Mouse (Mus musculus) stomach, postnatal 0 days (tissue): Measurements from ENCODE around the gene Usp46. TPM values are rescaled to one million over a fixed set of nuclear protein-coding genes. Genes with fewer than 3 reads are reported as not detected.

Experiments
- ATAC-seq: fragments of 200-750 bp; cut with Nextera tagmentation; 2 replicates; pipeline ENCODE4 v1.8.0; 2017; ENCODE audit not compliant: low FRiP score, low TSS enrichment
- DNase-seq: peaks from one replicate; pipeline ENCODE4 v3.0.0-alpha.2; 2016; ENCODE audit warnings: low spot score
- H3K27ac ChIP-seq: fragments of 300-500 bp; sonication (generic); replicated peaks from 2 replicates; pipeline ENCODE4 v1.5.1; 2014; ENCODE audit warnings: mild to moderate bottlenecking, control low read depth
- H3K27me3 ChIP-seq: fragments of 300-500 bp; sonication (generic); 2 replicates; pipeline ENCODE4 v1.6.1; 2014; ENCODE audit warnings: low read length; ENCODE audit not compliant: control insufficient read depth, insufficient read depth
- H3K36me3 ChIP-seq: fragments of 300-500 bp; sonication (generic); 2 replicates; pipeline ENCODE4 v1.6.1; 2014; ENCODE audit warnings: low read length, mixed read lengths; ENCODE audit not compliant: control insufficient read depth, insufficient read depth
- H3K4me1 ChIP-seq: fragments of 300-500 bp; sonication (generic); replicated peaks from 2 replicates; pipeline ENCODE4 v1.6.1; 2014; ENCODE audit warnings: antibody characterized with exemption; ENCODE audit not compliant: control insufficient read depth, insufficient read depth
- H3K4me2 ChIP-seq: fragments of 300-500 bp; sonication (generic); replicated peaks from 2 replicates; pipeline ENCODE4 v1.6.1; 2014; ENCODE audit warnings: low read depth, mild to moderate bottlenecking, control low read depth, moderate library complexity
- H3K4me3 ChIP-seq: fragments of 300-500 bp; sonication (generic); 2 replicates; pipeline ENCODE4 v1.5.1; 2014; ENCODE audit warnings: low read depth, low read length, control low read depth
- H3K9ac ChIP-seq: fragments of 300-500 bp; sonication (generic); 2 replicates; pipeline ENCODE4 v1.6.1; 2014; ENCODE audit warnings: mild to moderate bottlenecking, low read length, control low read depth, mixed read lengths
- H3K9me3 ChIP-seq: fragments of 300-500 bp; sonication (generic); 2 replicates; pipeline ENCODE4 v1.6.1; 2016; ENCODE audit warnings: low read length; ENCODE audit not compliant: control insufficient read depth
- CTCF ChIP-seq: IDR thresholded peaks from 2 replicates; pipeline ENCODE4 v1.5.1; 2016; ENCODE audit warnings: antibody characterized with exemption, low read depth, mild to moderate bottlenecking, moderate library complexity
- EP300 ChIP-seq: optimal IDR thresholded peaks from 2 replicates; pipeline ENCODE3; 2016; ENCODE audit warnings: antibody characterized with exemption
- WGBS: fragments of 180-500 bp; shearing (Covaris S2); extraction: QIAGEN DNeasy Blood & Tissue Kit; methylation state at CpG from one replicate; pipeline ENCODE4 v1.1.7; 2014; 5-methylcytosine and 5-hydroxymethylcytosine counted together
- polyA plus RNA-seq: library from polyadenylated mRNA; unstranded; fragments of >200 nt; fragmentation: Nextera tagmentation; extraction: Ambion mirVana; gene quantifications from 2 replicates; pipeline ENCODE4 v1.2.1, GENCODE M21; 2015

Gene Usp46
- polyA plus RNA-seq, 1 experiment from 2014 or later, result 20.0 TPM

DNA sequence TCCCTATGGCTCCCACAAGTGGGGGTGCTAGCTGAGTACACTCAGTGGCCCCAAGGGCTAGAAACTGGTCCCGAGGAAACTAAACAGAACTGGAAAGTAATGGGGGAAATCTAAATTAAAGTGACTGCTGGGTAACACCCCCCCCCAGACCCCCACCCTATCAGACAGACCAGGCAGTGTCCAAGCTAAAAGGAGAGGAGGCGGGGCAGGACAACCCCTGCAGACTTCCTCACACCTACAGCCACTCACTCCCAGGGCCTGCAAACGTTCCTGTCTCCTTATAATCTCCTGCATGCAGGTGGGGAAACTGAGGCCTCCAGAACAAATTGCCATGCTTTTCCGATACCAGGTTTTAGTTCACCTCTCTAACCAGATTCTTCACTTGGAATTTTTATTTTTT lies 885 bp downstream of the Usp46 start:
- H3K27ac ChIP-seq, result peak overlapping the region; percentile 92
- H3K27me3 ChIP-seq, result no peaks in the 10 kb centered on the region
- H3K4me1 ChIP-seq, result no peaks in the 10 kb centered on the region
- DNase-seq (no peak), ATAC-seq (no peak)
- WGBS, result 5% methylated on average over 4 of the region's 4 CpGs
- peak overlapping the region; percentile 63 for H3K4me3 ChIP-seq
- peak overlapping the region; percentile 59 for H3K4me2 ChIP-seq
- H3K36me3 ChIP-seq, result no peaks in the 10 kb centered on the region
- TF ChIP-seq CTCF, result no peak
- no peak for TF ChIP-seq EP300
- no peaks in the 10 kb centered on the region for H3K9me3 ChIP-seq
- peak overlapping the region; percentile 83 for H3K9ac ChIP-seq

- Histone ChIP-seq H3K36me3 (no peaks in the 10 kb centered on the region), H3K4me1 (no peaks in the 10 kb centered on the region), H3K9ac (peak overlapping the region; percentile 52), H3K27me3 (no peaks in the 10 kb centered on the region), H3K4me2 (peak overlapping the region; percentile 59), H3K27ac (peak overlapping the region; percentile 92), H3K4me3 (peak overlapping the region; percentile 63), H3K9me3 (no peaks in the 10 kb centered on the region)
- ATAC-seq (no peak), DNase-seq (peak; percentile 47)
- no peak for TF ChIP-seq CTCF
- TF ChIP-seq EP300, result no peak
- whole genome bisulfite sequencing, result 23% methylated on average over 12 of the region's 12 CpGs
Observed at GRCm38 (mm10) chr5:74066416-74067115, 1.7 kb downstream of the Usp46 start.

DNA sequence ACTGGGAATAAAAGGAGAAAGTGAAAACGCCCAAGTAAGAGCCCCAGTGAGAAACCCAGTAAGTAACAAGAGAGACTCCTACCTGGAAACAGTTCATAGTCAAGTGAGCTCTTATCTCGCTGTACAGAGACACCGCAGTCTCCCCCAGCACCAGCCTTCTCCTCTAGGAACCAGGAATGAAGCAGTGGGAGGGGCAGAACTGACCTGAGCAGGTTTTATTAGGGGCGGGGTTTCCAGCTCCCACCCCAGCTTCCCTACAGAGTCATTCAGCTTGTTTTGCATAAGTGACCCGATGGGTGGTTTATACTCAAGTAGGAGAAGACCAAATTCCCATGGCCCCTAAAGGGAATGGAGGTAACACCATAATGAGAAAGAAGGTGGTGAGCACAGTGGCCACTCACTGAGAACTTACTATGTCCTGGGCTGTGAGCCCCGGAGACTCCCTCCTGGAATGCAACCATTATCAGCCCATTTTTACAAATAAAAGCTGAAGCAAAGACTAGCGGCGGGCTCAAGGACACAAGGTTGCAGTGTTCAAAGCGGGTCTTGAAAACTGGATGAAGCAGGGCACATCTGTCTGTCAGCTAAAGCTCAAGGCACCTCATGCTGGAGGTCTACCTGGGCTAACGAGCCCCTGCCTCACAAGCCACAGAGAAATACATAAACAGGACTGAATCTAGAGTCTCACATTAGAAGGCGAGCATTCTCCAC lies 2.5 kb downstream of the Usp46 start:
- WGBS, result 35% methylated on average over 11 of the region's 11 CpGs
- Histone ChIP-seq H3K27me3 (no peaks in the 10 kb centered on the region), H3K9ac (0 out of 2 replicates have a peak overlapping the region, but pooled peaks have one; percentile 1), H3K4me1 (0 out of 2 replicates have a peak, but pooled peaks cover 2% of the 10 kb centered on the region), H3K9me3 (no peaks in the 10 kb centered on the region), H3K4me2 (peak overlapping the region; percentile 59), H3K4me3 (peak overlapping the region; percentile 63), H3K36me3 (no peaks in the 10 kb centered on the region), H3K27ac (peak overlapping the region; percentile 92)
- DNase-seq (peak; percentile 75), ATAC-seq (peak; percentile 39)
- no peak for TF ChIP-seq EP300
- TF ChIP-seq CTCF, result no peak

DNA sequence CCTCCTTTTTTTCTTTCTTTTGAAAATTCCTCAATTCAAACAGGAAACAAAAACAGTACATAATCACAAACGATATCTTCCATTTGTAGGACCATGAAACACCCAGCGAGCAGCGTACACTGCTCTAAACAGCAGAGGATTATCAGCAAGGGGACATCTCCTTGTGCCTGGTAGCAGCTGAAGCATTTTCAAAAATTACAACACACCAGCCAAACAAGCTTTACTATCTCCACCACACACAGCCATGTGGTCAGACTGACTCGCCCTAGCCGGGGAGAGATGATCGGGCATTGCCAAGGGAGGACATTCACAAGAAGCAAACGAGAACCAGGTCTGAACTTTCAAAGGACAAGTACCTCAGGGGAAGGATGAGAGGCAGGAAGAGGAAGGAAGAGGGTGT lies 3.4 kb downstream of the Usp46 start:
- DNase-seq (no peak), ATAC-seq (no peak)
- TF ChIP-seq EP300, result no peak
- no peak for TF ChIP-seq CTCF
- Histone ChIP-seq H3K27ac (peak overlapping the region; percentile 92), H3K27me3 (no peaks in the 10 kb centered on the region), H3K4me2 (peak overlapping the region; percentile 59), H3K9ac (peak overlapping the region; percentile 56), H3K36me3 (no peaks in the 10 kb centered on the region), H3K4me1 (0 out of 2 replicates have a peak, but pooled peaks cover 2% of the 10 kb centered on the region), H3K4me3 (peak overlapping the region; percentile 63), H3K9me3 (no peaks in the 10 kb centered on the region)
- 54% methylated on average over 7 of the region's 7 CpGs for WGBS

DNA sequence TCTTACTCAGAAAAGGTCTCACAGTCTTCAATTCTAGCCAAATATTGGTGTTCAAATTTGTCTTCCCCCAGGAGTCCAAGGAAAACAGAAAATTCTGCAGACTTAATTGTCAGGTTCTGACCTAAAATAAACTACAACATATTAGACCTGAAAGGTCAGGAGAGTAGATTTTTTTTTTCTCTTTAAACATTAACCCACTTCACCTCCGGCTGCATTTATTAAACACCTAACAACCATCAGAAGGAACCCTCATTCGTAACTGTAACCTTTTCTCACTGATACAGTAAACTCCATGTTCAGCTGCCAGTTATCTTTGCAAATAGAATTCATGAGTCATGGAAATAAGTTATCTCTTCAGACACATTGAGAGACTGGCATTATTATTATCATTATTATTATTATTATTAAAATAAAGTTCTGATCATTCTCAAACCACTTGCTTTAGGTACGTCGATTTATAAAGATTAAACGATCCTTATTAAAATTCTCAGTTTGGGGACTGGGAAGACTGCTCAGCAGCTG lies 4.9 kb downstream of the Usp46 start:
- TF ChIP-seq CTCF (no peak), EP300 (no peak)
- 63% methylated on average over 5 of the region's 5 CpGs for WGBS
- Histone ChIP-seq H3K9me3 (no peaks in the 10 kb centered on the region), H3K36me3 (no peaks in the 10 kb centered on the region), H3K4me2 (no peak overlapping the region), H3K27me3 (no peaks in the 10 kb centered on the region), H3K27ac (peak overlapping the region; percentile 58; the same call in 1 of the 2 replicates), H3K4me1 (0 out of 2 replicates have a peak, but pooled peaks cover 2% of the 10 kb centered on the region), H3K9ac (no peak overlapping the region), H3K4me3 (no peak overlapping the region)
- ATAC-seq, result no peak
- DNase-seq, result no peak

DNA sequence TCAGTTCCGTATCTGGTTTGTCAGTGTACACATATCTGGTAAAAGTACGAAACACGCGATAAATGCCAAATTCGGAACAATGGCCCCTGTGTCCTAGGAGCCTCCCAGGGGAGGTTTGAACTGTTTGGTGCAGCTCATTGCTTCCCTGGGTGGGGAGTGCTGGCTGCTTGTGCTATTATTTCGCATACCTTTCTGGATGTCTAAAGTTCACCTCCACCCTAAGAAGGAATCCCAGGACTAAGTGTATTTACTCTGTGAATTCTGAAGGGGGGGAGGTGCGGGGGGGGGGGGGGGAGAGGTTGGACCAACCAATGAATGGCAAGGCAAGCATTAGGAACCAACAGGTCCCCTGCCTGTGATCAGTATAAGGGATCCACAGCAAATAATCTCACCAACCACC lies 6.0 kb downstream of the Usp46 start:
- no peaks in the 10 kb centered on the region for H3K36me3 ChIP-seq
- 58% methylated on average over 6 of the region's 7 CpGs for WGBS
- H3K27ac ChIP-seq, result peak overlapping the region; percentile 58; the same call in 1 of the 2 replicates
- H3K4me1 ChIP-seq, result 0 out of 2 replicates have a peak, but pooled peaks cover 2% of the 10 kb centered on the region
- no peak overlapping the region for H3K4me2 ChIP-seq
- H3K4me3 ChIP-seq, result no peak overlapping the region
- ATAC-seq (peak; percentile 85), DNase-seq (peak; percentile 74)
- no peaks in the 10 kb centered on the region for H3K9me3 ChIP-seq
- no peak overlapping the region for H3K9ac ChIP-seq
- no peaks in the 10 kb centered on the region for H3K27me3 ChIP-seq
- TF ChIP-seq CTCF, result no peak
- TF ChIP-seq EP300, result no peak
